Mouse (Mus musculus) thymus, postnatal 10 days (tissue): ENCODE measurements at regions not wholly inside any gene's neighbourhood (a gene's known extent, or its start where the extent isn't known, plus 50 kb on each side); places are given as distances from the start of the nearest gene placed in this dataset.

Experiments used
- DNase-seq, 2 experiments: peaks; one replicate each; pipeline ENCODE4 v3.0.0; 2021; ENCODE audit warnings: low spot score in 2 of 2

DNA sequence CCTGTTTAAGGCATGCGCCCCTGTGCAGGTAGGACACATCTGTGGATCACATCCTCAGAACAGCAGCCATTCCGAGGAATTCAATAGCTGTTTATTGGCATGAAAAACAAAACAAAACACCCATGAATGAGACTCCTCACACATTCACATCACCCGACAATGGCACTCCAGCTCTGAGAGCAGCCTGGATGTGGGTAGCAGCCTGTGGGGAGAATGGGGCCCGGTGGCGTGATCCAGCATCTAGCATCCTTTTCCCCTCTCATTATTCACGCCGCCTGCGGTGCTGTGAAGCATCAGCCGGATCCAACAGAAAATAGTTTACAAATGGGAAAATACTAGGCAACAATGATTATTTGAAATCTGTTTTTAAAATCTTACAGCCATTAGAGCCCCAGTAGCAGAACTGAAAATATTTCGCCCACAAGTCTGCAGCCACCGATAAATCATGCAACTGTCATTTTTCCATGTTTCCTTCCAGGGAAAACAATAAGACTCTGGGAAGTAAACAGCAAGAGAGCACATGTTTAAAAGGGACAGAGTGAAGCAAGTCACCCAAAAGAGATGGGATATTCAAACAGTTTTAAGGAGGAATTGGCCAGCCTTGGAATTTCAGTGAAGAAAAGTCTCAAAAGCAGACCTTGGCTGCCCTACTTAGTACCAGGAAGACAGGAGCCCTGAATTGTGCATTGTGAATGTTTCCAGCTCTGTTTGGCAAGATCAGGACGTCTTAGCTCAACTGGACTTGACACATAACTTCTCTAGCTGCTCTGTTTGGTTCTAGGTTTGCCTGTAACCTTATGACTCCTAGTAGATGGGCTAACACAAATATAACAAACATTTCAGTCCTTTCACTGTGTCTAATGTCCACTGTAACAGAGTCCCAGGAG is 50.2 kb upstream of the Arntl start:
- no peak for DNase-seq
